Mouse (Mus musculus): ENCODE measurements at regions not wholly inside any gene's neighbourhood (a gene's known extent, or its start where the extent isn't known, plus 50 kb on each side); places are given as distances from the start of the nearest gene placed in this dataset.

GRCm38 (mm10) chr3:128186278-128186677 lies 290.2 kb upstream of the Fam241a start:
- no peak overlapping the region for H3K4me3 ChIP-seq (ENCODE audit: insufficient read depth, low read length)
- no peak for TF ChIP-seq CTCF (IDR thresholded peaks at IDR 0.05; ENCODE audit: low read depth, low read length)
- no peak for TF ChIP-seq POLR2A (IDR thresholded peaks at IDR 0.05; ENCODE audit: borderline replicate concordance, low read depth, low read length)
- H3K27ac ChIP-seq (ENCODE audit: insufficient read depth, low read depth, low read length): no peak overlapping the region
- H3K4me1 ChIP-seq (ENCODE audit: control insufficient read depth, insufficient read depth, low read length): no peaks in the 10 kb centered on the region

DNA sequence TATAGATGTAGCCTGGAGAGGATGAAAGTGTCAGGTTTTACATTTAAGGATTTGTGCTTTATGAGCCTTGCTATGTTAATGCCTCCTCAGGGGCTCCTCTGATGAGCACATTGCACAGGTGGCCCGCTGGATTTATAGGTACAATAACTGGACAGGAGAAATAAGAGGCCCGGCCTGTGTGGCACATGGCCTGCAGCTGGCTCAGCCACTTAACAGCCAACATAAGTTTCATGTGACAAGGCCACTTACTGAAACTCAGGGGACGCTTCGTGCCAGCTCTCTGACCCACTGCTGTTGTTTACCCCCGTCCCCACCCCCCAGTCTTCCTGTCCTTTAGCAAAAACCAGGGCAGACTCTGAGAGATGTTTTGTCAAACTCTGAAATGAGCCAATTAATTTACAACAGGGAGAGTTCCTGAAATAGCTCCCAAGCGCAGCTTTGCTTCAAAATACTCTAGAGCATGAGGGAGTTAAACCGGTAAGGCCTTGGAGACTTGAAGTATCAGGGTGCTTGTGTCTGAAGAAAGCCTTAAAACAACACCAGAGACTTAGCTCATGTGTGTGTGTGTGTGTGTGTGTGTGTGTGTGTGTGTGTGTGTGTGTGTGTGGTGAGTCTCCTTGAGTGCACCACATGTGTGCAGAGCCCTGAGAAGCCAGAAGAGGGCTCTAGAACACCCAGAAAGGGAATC lies 285.2 kb upstream of the Fam241a start:
- no peak overlapping the region for H3K27ac ChIP-seq (ENCODE audit: insufficient read depth, low read depth, low read length)
- H3K4me3 ChIP-seq (ENCODE audit: insufficient read depth, low read length): no peak overlapping the region
- H3K4me1 ChIP-seq (ENCODE audit: control insufficient read depth, insufficient read depth, low read length): no peaks in the 10 kb centered on the region
- TF ChIP-seq POLR2A (IDR thresholded peaks at IDR 0.05; ENCODE audit: borderline replicate concordance, low read depth, low read length) (no peak), CTCF (IDR thresholded peaks at IDR 0.05; ENCODE audit: low read depth, low read length) (no peak)

DNA sequence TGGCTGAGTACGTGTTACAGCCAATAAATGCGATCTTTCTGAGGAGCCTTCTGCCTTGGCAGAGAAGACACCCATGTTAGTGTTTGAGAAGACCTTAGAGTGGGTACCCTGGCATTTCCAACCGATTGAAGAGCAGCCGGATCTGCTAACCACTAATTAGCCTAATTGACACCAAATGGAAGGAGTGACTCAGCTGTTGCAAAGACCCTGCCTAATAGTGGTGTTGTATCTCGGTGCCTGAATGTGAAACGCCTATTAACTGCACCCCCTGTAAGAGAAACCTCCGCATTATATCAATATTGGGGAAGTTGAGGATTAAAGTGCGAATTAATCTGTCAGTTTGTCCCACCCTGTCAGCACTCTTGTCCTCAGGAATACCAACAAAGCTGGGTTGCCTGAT lies 253.1 kb upstream of the Fam241a start:
- H3K27ac ChIP-seq (ENCODE audit: insufficient read depth, low read depth, low read length): no peak overlapping the region
- no peaks in the 10 kb centered on the region for H3K4me1 ChIP-seq (ENCODE audit: control insufficient read depth, insufficient read depth, low read length)
- H3K4me3 ChIP-seq (ENCODE audit: insufficient read depth, low read length): no peak overlapping the region
- no peak for TF ChIP-seq CTCF (IDR thresholded peaks at IDR 0.05; ENCODE audit: low read depth, low read length)
- TF ChIP-seq POLR2A (IDR thresholded peaks at IDR 0.05; ENCODE audit: borderline replicate concordance, low read depth, low read length): no peak

DNA sequence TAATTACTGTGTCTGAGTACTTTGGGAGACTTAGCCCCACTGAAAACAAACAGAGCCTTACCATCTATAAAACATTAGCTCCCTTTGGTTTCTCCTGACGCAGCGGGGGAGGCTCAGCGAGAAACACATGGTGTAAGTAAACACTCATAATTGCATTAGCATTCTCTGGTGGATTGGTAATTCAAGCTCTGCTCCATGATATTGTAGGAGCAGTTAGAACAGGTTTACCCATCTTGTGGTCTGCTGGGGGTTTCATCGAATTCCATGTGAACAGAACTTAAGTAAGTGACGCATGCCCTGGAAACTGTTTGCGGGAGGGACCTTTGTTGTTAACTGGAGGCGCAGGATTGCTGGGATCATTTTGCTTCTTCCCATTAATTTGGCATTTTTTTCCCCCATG lies 249.2 kb upstream of the Fam241a start:
- Histone ChIP-seq H3K4me1 (ENCODE audit: control insufficient read depth, insufficient read depth, low read length) (no peaks in the 10 kb centered on the region), H3K27ac (ENCODE audit: insufficient read depth, low read depth, low read length) (no peak overlapping the region), H3K4me3 (ENCODE audit: insufficient read depth, low read length) (no peak overlapping the region)
- TF ChIP-seq CTCF (IDR thresholded peaks at IDR 0.05; ENCODE audit: low read depth, low read length) (no peak), POLR2A (IDR thresholded peaks at IDR 0.05; ENCODE audit: borderline replicate concordance, low read depth, low read length) (no peak)

DNA sequence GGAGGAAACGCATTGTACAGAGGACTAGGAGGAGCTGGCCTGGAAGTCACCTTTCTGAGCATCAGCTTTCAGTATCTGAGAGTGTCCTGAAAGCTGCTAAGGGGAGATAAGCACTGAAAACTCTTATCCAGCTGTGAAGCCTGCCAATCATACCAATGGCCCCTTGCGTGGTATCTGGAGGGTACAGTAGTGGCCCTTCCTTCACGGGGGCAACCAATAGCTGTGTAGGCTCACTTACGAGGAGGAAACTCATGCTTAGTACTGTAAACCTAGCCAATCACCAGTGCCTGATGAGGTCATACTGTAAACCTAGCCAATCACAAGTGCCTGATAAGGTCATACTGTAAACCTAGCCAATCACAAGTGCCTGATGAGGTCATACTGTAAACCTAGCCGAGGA lies 231.7 kb upstream of the Fam241a start:
- no peak overlapping the region for H3K4me3 ChIP-seq (ENCODE audit: insufficient read depth, low read length)
- no peak for TF ChIP-seq CTCF (IDR thresholded peaks at IDR 0.05; ENCODE audit: low read depth, low read length)
- no peak for TF ChIP-seq POLR2A (IDR thresholded peaks at IDR 0.05; ENCODE audit: borderline replicate concordance, low read depth, low read length)
- H3K4me1 ChIP-seq (ENCODE audit: control insufficient read depth, insufficient read depth, low read length): no peaks in the 10 kb centered on the region
- no peak overlapping the region for H3K27ac ChIP-seq (ENCODE audit: insufficient read depth, low read depth, low read length)

DNA sequence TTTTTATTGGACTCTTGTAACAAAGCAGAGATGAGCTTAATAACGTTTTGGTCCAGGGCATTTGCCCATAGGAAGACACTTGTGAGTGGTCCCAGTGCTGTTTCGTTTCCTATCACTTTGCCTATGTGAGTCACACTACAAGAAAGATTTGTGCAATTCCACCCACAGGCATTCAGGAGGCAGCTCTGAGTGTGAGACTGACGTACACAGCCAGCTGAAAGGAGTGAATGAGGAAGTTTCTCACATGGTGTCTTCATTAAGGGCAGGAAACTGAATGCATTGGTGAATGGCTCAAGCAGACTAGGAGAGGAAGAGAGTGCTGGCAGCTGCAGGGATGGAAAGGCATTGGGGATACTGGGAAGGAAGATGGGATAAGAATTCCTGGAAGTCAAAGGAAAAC lies 230.5 kb upstream of the Fam241a start:
- H3K4me3 ChIP-seq (ENCODE audit: insufficient read depth, low read length): no peak overlapping the region
- TF ChIP-seq CTCF (IDR thresholded peaks at IDR 0.05; ENCODE audit: low read depth, low read length): no peak
- H3K4me1 ChIP-seq (ENCODE audit: control insufficient read depth, insufficient read depth, low read length): no peaks in the 10 kb centered on the region
- no peak overlapping the region for H3K27ac ChIP-seq (ENCODE audit: insufficient read depth, low read depth, low read length)

DNA sequence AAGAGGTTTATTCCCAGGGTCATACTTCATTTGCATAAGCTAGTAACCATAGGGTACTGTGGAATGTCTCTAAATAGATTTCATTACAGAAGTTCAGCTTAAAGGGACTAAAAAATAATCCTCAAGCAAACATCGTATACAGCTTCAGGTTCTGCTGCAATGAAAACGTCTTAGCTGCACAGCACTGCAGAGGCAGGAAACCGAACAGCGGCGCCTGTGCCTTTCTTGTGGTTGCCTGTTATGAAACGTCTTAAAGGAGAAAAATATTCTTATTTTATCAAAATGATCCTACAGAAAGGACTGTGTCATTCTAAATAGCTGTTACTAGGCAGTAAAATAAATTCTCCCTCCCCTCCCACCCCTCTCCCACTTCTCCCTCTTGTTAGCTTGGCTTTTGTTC lies 226.0 kb upstream of the Fam241a start:
- TF ChIP-seq POLR2A (IDR thresholded peaks at IDR 0.05; ENCODE audit: borderline replicate concordance, low read depth, low read length) (no peak), CTCF (IDR thresholded peaks at IDR 0.05; ENCODE audit: low read depth, low read length) (no peak)
- Histone ChIP-seq H3K4me1 (ENCODE audit: control insufficient read depth, insufficient read depth, low read length) (no peaks in the 10 kb centered on the region), H3K4me3 (ENCODE audit: insufficient read depth, low read length) (no peak overlapping the region), H3K27ac (ENCODE audit: insufficient read depth, low read depth, low read length) (no peak overlapping the region)

GRCm38 (mm10) chr3:128120647-128121440 lies 224.7 kb upstream of the Fam241a start:
- no peak for TF ChIP-seq CTCF (IDR thresholded peaks at IDR 0.05; ENCODE audit: low read depth, low read length)
- no peak for TF ChIP-seq POLR2A (IDR thresholded peaks at IDR 0.05; ENCODE audit: borderline replicate concordance, low read depth, low read length)
- Histone ChIP-seq H3K4me1 (ENCODE audit: control insufficient read depth, insufficient read depth, low read length) (no peaks in the 10 kb centered on the region), H3K27ac (ENCODE audit: insufficient read depth, low read depth, low read length) (no peak overlapping the region), H3K4me3 (ENCODE audit: insufficient read depth, low read length) (no peak overlapping the region)

DNA sequence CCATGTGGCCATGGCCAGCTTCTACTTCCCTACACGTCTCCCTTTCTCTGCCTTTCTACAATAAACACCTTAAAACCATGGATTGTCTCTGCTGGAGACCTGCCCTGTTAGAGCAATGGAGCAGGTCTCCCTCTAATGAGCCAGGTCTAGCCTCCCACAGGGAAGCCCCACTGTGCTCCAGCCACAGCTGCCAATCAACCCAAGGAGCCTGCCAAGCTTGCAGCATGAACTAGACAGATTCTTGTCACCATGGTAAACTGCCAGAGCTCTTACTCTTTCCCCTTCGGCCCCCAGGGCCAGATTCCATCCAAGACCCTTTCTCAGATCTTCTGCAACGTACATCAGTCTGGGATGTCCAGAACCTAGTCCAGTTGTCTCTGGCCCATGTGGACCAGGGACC lies 217.1 kb upstream of the Fam241a start:
- Histone ChIP-seq H3K4me3 (ENCODE audit: insufficient read depth, low read length) (no peak overlapping the region), H3K27ac (ENCODE audit: insufficient read depth, low read depth, low read length) (no peak overlapping the region), H3K4me1 (ENCODE audit: control insufficient read depth, insufficient read depth, low read length) (no peaks in the 10 kb centered on the region)
- TF ChIP-seq CTCF (IDR thresholded peaks at IDR 0.05; ENCODE audit: low read depth, low read length) (no peak), POLR2A (IDR thresholded peaks at IDR 0.05; ENCODE audit: borderline replicate concordance, low read depth, low read length) (no peak)

DNA sequence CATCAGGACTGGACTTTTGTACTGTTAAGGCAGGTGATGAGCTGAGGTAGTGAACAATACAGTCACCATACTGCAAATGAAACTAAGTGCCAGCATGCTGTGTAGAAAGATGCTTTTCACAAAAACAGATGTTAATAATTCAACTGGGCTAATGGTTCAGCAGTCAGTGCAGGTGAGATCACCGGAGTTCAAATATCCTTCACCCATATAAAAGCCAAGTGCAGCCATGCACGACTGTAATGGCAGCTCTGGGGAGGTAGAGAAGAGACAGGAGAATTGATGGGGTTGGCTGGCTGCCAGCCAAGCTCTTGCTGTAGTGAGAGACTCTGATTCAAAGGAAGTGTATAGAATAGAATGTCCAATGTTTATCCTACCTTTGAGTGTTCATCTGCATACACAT lies 214.3 kb upstream of the Fam241a start:
- no peaks in the 10 kb centered on the region for H3K4me1 ChIP-seq (ENCODE audit: control insufficient read depth, insufficient read depth, low read length)
- TF ChIP-seq CTCF (IDR thresholded peaks at IDR 0.05; ENCODE audit: low read depth, low read length) (no peak), POLR2A (IDR thresholded peaks at IDR 0.05; ENCODE audit: borderline replicate concordance, low read depth, low read length) (no peak)
- no peak overlapping the region for H3K27ac ChIP-seq (ENCODE audit: insufficient read depth, low read depth, low read length)
- H3K4me3 ChIP-seq (ENCODE audit: insufficient read depth, low read length): no peak overlapping the region
